Mouse (Mus musculus) bone marrow, adult 2 months (tissue): ENCODE data around the gene Kcnab3.

Experiments
- CTCF ChIP-seq: fragments of 200-500 bp; IDR thresholded peaks from 2 replicates; pipeline ENCODE4 v1.5.1; 2011; ENCODE audit warnings: low read length, control low read depth; ENCODE audit not compliant: control insufficient read depth, insufficient read depth
- POLR2A ChIP-seq: fragments of 200-500 bp; IDR thresholded peaks from 2 replicates; pipeline ENCODE4 v1.6.1; 2011; ENCODE audit warnings: low read depth, mild to moderate bottlenecking, control low read depth, low read length, borderline replicate concordance; ENCODE audit not compliant: control insufficient read depth

DNA sequence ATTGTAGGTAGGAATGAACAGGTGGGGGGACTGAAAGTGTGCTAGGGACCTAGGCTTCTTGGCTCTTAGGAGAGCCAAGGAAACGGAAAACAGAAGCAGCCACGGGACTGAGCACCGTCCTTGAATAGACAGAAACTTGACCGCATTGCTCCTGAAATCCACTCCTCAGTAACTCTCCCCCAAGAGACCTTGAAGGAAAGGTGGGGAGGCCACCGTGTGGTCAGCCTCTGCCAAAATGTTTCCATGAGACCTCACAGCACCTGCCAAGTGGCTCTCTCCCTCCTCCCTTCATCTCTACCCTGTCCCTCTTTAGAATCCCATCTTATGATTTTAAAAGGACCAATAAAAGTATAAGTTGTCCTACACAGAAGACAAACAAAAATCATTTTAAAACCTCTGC lies 48.8 kb upstream of the Kcnab3 start:
- TF ChIP-seq CTCF (no peak), POLR2A (no peak)
